Mouse (Mus musculus) ES-E14 (cell line): ENCODE results near the gene Fam213b.

Source experiments
- HCFC1 ChIP-seq: IDR thresholded peaks from 2 replicates; pipeline ENCODE4 v1.6.1; 2012; ENCODE audit warnings: low read length, inconsistent platforms, borderline replicate concordance; ENCODE audit not compliant: insufficient read depth
- MAFK ChIP-seq: IDR thresholded peaks from 2 replicates; pipeline ENCODE4 v1.6.1; 2014; ENCODE audit warnings: mild to moderate bottlenecking, low read depth, low read length, inconsistent platforms; ENCODE audit not compliant: insufficient read depth
- ZNF384 ChIP-seq: IDR thresholded peaks from 2 replicates; pipeline ENCODE4 v1.6.1; 2012; ENCODE audit warnings: low read depth, low read length, inconsistent platforms

GRCm38 (mm10) chr4:154925413-154925812, 26.5 kb upstream of the Fam213b start:
- no peak for TF ChIP-seq HCFC1
- no peak for TF ChIP-seq MAFK
- no peak for TF ChIP-seq ZNF384
